Mouse (Mus musculus) liver, embryonic 11.5 days (tissue): ENCODE data around the gene Spty2d1. TPM values are rescaled to one million over a fixed set of nuclear protein-coding genes. Genes with fewer than 3 reads are reported as not detected.
A peak's percentile ranks its signal among the peaks of the same experiment; 100 is the strongest.

Source experiments
- ATAC-seq: fragments of 200-750 bp; cut with Nextera tagmentation; replicated peaks from 2 replicates; pipeline ENCODE4 v1.8.0; 2017; ENCODE audit warnings: moderate number of reproducible peaks, mild to moderate bottlenecking, moderate TSS enrichment, moderate library complexity; ENCODE audit not compliant: low FRiP score
- DNase-seq: peaks from one replicate; pipeline ENCODE4 v3.0.0-alpha.2; 2017; ENCODE audit warnings: low spot score
- H3K27ac ChIP-seq: fragments of 300-500 bp; sonication (generic); 2 replicates; pipeline ENCODE4 v1.5.1; 2014; ENCODE audit warnings: mild to moderate bottlenecking, low read depth, low read length, control low read depth
- H3K27me3 ChIP-seq: fragments of 300-500 bp; sonication (generic); replicated peaks from 2 replicates; pipeline ENCODE4 v1.6.1; 2014; ENCODE audit warnings: low read length, mixed read lengths; ENCODE audit not compliant: control insufficient read depth, insufficient read depth
- H3K36me3 ChIP-seq: fragments of 300-500 bp; sonication (generic); 2 replicates; pipeline ENCODE4 v1.6.1; 2014; ENCODE audit warnings: mild to moderate bottlenecking, low read length, moderate library complexity, mixed read lengths; ENCODE audit not compliant: control insufficient read depth, insufficient read depth
- H3K4me1 ChIP-seq: fragments of 300-500 bp; sonication (generic); replicated peaks from 2 replicates; pipeline ENCODE4 v1.6.1; 2014; ENCODE audit warnings: low read length, mixed read lengths; ENCODE audit not compliant: control insufficient read depth, insufficient read depth
- H3K4me2 ChIP-seq: fragments of 300-500 bp; sonication (generic); 2 replicates; pipeline ENCODE4 v1.6.1; 2014; ENCODE audit warnings: mild to moderate bottlenecking, control low read depth, moderate library complexity
- H3K4me3 ChIP-seq: fragments of 300-500 bp; sonication (generic); 2 replicates; pipeline ENCODE4 v1.5.1; 2014; ENCODE audit warnings: low read depth, low read length, control low read depth
- H3K9ac ChIP-seq: fragments of 300-500 bp; sonication (generic); 2 replicates; pipeline ENCODE4 v1.6.1; 2014; ENCODE audit warnings: low read depth, low read length, control low read depth
- H3K9me3 ChIP-seq: fragments of 300-500 bp; sonication (generic); 2 replicates; pipeline ENCODE4 v1.6.1; 2016; ENCODE audit warnings: low read length, inconsistent platforms, mixed read lengths; ENCODE audit not compliant: control insufficient read depth
- WGBS: fragments of 180-500 bp; shearing (Covaris S2); extraction: QIAGEN DNeasy Blood & Tissue Kit; methylation state at CpG from one replicate; pipeline ENCODE4 v1.1.7; 2014; 5-methylcytosine and 5-hydroxymethylcytosine counted together
- polyA plus RNA-seq: library from polyadenylated mRNA; unstranded; fragments of >200 nt; fragmentation: Nextera tagmentation; extraction: Ambion mirVana; gene quantifications from 2 replicates; pipeline ENCODE4 v1.2.1, GENCODE M21; 2014

The Spty2d1 gene
- polyA plus RNA-seq, result 21.4 and 25.3 TPM in 2 replicates

GRCm38 (mm10) chr7:47008168-47008993 is at the start of gene Spty2d1:
Gene Spty2d1 (minus strand): TSS chr7:47008411.
- no peaks in the 10 kb centered on the region for H3K27me3 ChIP-seq
- peak; percentile 97 for DNase-seq
- ATAC-seq, result peak; percentile 90
- H3K27ac ChIP-seq, result peak within 1 kb of the TSS; percentile 88
- 1% methylated on average over 57 of the region's 57 CpGs for WGBS
- peak within 1 kb of the TSS; percentile 96 for H3K4me2 ChIP-seq
- H3K36me3 ChIP-seq, result no peaks in the 10 kb centered on the region
- peak within 1 kb of the TSS; percentile 79 for H3K9ac ChIP-seq
- H3K4me3 ChIP-seq, result peak within 1 kb of the TSS; percentile 65
- no peaks in the 10 kb centered on the region for H3K9me3 ChIP-seq
- H3K4me1 ChIP-seq, result peaks cover 23% of the 10 kb centered on the region

GRCm38 (mm10) chr7:47056273-47056672 is 48.1 kb upstream of the Spty2d1 start:
- WGBS, result 67% methylated on average over 4 of the region's 4 CpGs
- no peaks in the 10 kb centered on the region for H3K9me3 ChIP-seq
- H3K27ac ChIP-seq, result no peak overlapping the region
- DNase-seq (no peak), ATAC-seq (no peak)
- H3K4me1 ChIP-seq, result peaks cover 16% of the 10 kb centered on the region
- H3K4me2 ChIP-seq, result no peak overlapping the region
- H3K36me3 ChIP-seq, result no peaks in the 10 kb centered on the region; the same call in 1 of the 2 replicates
- no peak overlapping the region for H3K4me3 ChIP-seq
- no peak overlapping the region for H3K9ac ChIP-seq
- 0 out of 2 replicates have a peak, but pooled peaks cover 2% of the 10 kb centered on the region for H3K27me3 ChIP-seq

GRCm38 (mm10) chr7:47055744-47056143 is 47.5 kb upstream of the Spty2d1 start:
- H3K36me3 ChIP-seq, result no peaks in the 10 kb centered on the region; the same call in 1 of the 2 replicates
- no peak overlapping the region for H3K9ac ChIP-seq
- no peak overlapping the region for H3K4me2 ChIP-seq
- WGBS, result 50% methylated on average over 9 of the region's 9 CpGs
- H3K4me1 ChIP-seq, result peaks cover 21% of the 10 kb centered on the region
- no peak overlapping the region for H3K4me3 ChIP-seq
- no peak for ATAC-seq
- no peak for DNase-seq
- H3K27me3 ChIP-seq, result 0 out of 2 replicates have a peak, but pooled peaks cover 2% of the 10 kb centered on the region
- H3K9me3 ChIP-seq, result no peaks in the 10 kb centered on the region
- no peak overlapping the region for H3K27ac ChIP-seq

GRCm38 (mm10) chr7:47054666-47055065 is 46.5 kb upstream of the Spty2d1 start:
- no peak overlapping the region for H3K4me3 ChIP-seq
- 73% methylated on average over 2 of the region's 2 CpGs for WGBS
- ATAC-seq (no peak), DNase-seq (no peak)
- H3K4me1 ChIP-seq, result peaks cover 16% of the 10 kb centered on the region
- H3K4me2 ChIP-seq, result no peak overlapping the region
- H3K27me3 ChIP-seq, result 0 out of 2 replicates have a peak, but pooled peaks cover 2% of the 10 kb centered on the region
- no peaks in the 10 kb centered on the region for H3K9me3 ChIP-seq
- H3K36me3 ChIP-seq, result no peaks in the 10 kb centered on the region; the same call in 1 of the 2 replicates
- H3K9ac ChIP-seq, result no peak overlapping the region
- no peak overlapping the region for H3K27ac ChIP-seq

GRCm38 (mm10) chr7:47053287-47053686 is 45.1 kb upstream of the Spty2d1 start:
- no peaks in the 10 kb centered on the region for H3K9me3 ChIP-seq
- no peak overlapping the region for H3K4me3 ChIP-seq
- H3K9ac ChIP-seq, result no peak overlapping the region
- 95% methylated on average over 15 of the region's 15 CpGs for WGBS
- peaks cover 14% of the 10 kb centered on the region for H3K4me1 ChIP-seq
- DNase-seq (no peak), ATAC-seq (no peak)
- H3K27ac ChIP-seq, result no peak overlapping the region
- H3K27me3 ChIP-seq, result peaks cover 5% of the 10 kb centered on the region; the same call in 1 of the 2 replicates
- no peaks in the 10 kb centered on the region; the same call in 1 of the 2 replicates for H3K36me3 ChIP-seq
- no peak overlapping the region for H3K4me2 ChIP-seq

GRCm38 (mm10) chr7:47052276-47052675 is 44.1 kb upstream of the Spty2d1 start:
- H3K27ac ChIP-seq, result peak overlapping the region; percentile 45
- H3K9me3 ChIP-seq, result no peaks in the 10 kb centered on the region
- peak overlapping the region; percentile 8; the same call in 1 of the 2 replicates for H3K9ac ChIP-seq
- ATAC-seq, result no peak
- WGBS, result 33% methylated on average over 3 of the region's 3 CpGs
- peaks cover 14% of the 10 kb centered on the region for H3K4me1 ChIP-seq
- H3K4me2 ChIP-seq, result peak overlapping the region; percentile 99
- no peak for DNase-seq
- no peaks in the 10 kb centered on the region; the same call in 1 of the 2 replicates for H3K36me3 ChIP-seq
- peak overlapping the region; percentile 78 for H3K4me3 ChIP-seq
- peaks cover 5% of the 10 kb centered on the region; the same call in 1 of the 2 replicates for H3K27me3 ChIP-seq

- no peak overlapping the region; the same call in none of the 2 replicates for H3K9ac ChIP-seq
- peak overlapping the region; percentile 78 for H3K4me3 ChIP-seq
- peak overlapping the region; percentile 99 for H3K4me2 ChIP-seq
- H3K27ac ChIP-seq, result peak overlapping the region; percentile 89
- no peaks in the 10 kb centered on the region; the same call in 1 of the 2 replicates for H3K36me3 ChIP-seq
- 0% methylated on average over 1 of the region's 2 CpGs for WGBS
- ATAC-seq (0 out of 2 replicates have a peak, but pooled peaks have one; percentile 2), DNase-seq (no peak)
- H3K27me3 ChIP-seq, result peaks cover 5% of the 10 kb centered on the region; the same call in 1 of the 2 replicates
- peaks cover 14% of the 10 kb centered on the region for H3K4me1 ChIP-seq
- H3K9me3 ChIP-seq, result no peaks in the 10 kb centered on the region
These were observed 43.4 kb upstream of the Spty2d1 start for GRCm38 (mm10) chr7:47051404-47052151.

GRCm38 (mm10) chr7:47050766-47051165 is 42.6 kb upstream of the Spty2d1 start:
- 0% methylated on average over 24 of the region's 34 CpGs for WGBS
- no peak for DNase-seq
- peak overlapping the region; percentile 99 for H3K4me2 ChIP-seq
- H3K36me3 ChIP-seq, result no peaks in the 10 kb centered on the region; the same call in 1 of the 2 replicates
- H3K27ac ChIP-seq, result peak overlapping the region; percentile 89
- peaks cover 3% of the 10 kb centered on the region; the same call in 1 of the 2 replicates for H3K27me3 ChIP-seq
- peak overlapping the region; percentile 78 for H3K4me3 ChIP-seq
- H3K9ac ChIP-seq, result peak overlapping the region; percentile 73
- peak; percentile 39 for ATAC-seq
- peaks cover 14% of the 10 kb centered on the region for H3K4me1 ChIP-seq
- no peaks in the 10 kb centered on the region for H3K9me3 ChIP-seq
